Mouse (Mus musculus): ENCODE measurements around the gene E130114P18Rik.

DNA sequence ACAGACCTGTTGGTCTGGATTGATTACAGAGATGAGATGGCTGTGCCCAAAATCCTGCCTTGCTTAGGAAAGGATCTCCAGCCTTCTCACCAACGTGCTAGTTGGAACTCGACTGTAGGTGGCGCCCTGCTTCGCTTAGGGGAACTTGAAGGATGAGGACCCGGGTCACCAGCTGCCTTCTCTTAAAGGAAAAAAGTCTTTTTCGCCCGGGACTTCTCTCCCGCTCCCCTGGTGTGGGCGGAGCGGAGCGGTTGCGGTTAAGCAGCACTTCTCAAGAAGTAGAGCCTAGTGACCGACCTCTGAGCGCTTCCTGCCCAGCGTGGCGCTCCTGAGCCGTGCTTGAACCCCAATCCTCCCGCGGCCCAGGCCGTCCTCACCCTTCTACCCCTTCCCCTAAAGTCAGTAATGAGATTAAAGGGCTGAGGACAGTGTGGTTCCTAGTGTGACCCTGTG lies 26.8 kb downstream of the E130114P18Rik start:
- no peak for TF ChIP-seq CTCF (IDR thresholded peaks at IDR 0.05; ENCODE audit: low read depth, low read length)
- no peak for TF ChIP-seq TAL1 (conservative IDR thresholded peaks at IDR 0.05; ENCODE audit: low read depth, low read length)
- no peak for TF ChIP-seq GATA1 (IDR thresholded peaks at IDR 0.05; ENCODE audit: borderline replicate concordance, low read length)
- TF ChIP-seq POLR2AphosphoS5 (IDR thresholded peaks at IDR 0.05; ENCODE audit: insufficient replicate concordance, low read depth, low read length), result no peak
